Comparison of ENCODE assay signal across 9 mouse cellular contexts in genomic region chr14:105921217-105921695, GRCm38 (mm10). TPM values are rescaled to one million over a fixed set of nuclear protein-coding genes. Genes with fewer than 3 reads are reported as not detected.
DNase-seq lines count a peak whose midpoint lies in the region; ATAC-seq lines count a peak whose summit lies in the region.
"Had no signal": no experiment of that assay in that cellular context is flagged by ENCODE, and none has a peak within 500 bp of the region (broad histone marks: within the 10 kb centered on the region; RNA-seq: fewer than 3 reads in every experiment).

No protein-coding gene starts in this region.

- H3K4me2 ChIP-seq in lung, embryonic 15.5 days: peak overlapping the region; percentile 32
- H3K4me2 ChIP-seq in forebrain, embryonic 13.5 days: peak overlapping the region; percentile 57
- H3K4me2 ChIP-seq in limb, embryonic 12.5 days: peak overlapping the region; percentile 50
- peak overlapping the region; percentile 42 for H3K4me2 ChIP-seq in neural tube, embryonic 15.5 days

- no peaks in the 10 kb centered on the region for H3K27me3 ChIP-seq in lung, embryonic 15.5 days
- H3K27me3 ChIP-seq in forebrain, embryonic 13.5 days: 0 out of 2 replicates have a peak, but pooled peaks cover 5% of the 10 kb centered on the region
- no peaks in the 10 kb centered on the region for H3K27me3 ChIP-seq in limb, embryonic 12.5 days
- 0 out of 2 replicates have a peak, but pooled peaks cover 5% of the 10 kb centered on the region for H3K27me3 ChIP-seq in neural tube, embryonic 15.5 days (replicated peaks)
- H3K27me3 ChIP-seq: Patski had no signal

- H3K36me3 ChIP-seq in lung, embryonic 15.5 days: no peaks in the 10 kb centered on the region
- H3K36me3 ChIP-seq in forebrain, embryonic 13.5 days (ENCODE audit: poor library complexity, severe bottlenecking): no peaks in the 10 kb centered on the region
- no peaks in the 10 kb centered on the region for H3K36me3 ChIP-seq in limb, embryonic 12.5 days
- H3K36me3 ChIP-seq in neural tube, embryonic 15.5 days: no peaks in the 10 kb centered on the region

- peak; percentile 36; the same call in 1 of the 2 replicates for ATAC-seq in lung, embryonic 15.5 days (ENCODE audit: borderline replicate concordance, extremely low read depth, low FRiP score, low TSS enrichment)
- ATAC-seq in forebrain, embryonic 13.5 days: no peak
- no peak for ATAC-seq in limb, embryonic 12.5 days (ENCODE audit: insufficient number of reproducible peaks, insufficient read depth, low FRiP score, low TSS enrichment, low read depth)
- ATAC-seq in neural tube, embryonic 15.5 days (ENCODE audit: low FRiP score): no peak
- ATAC-seq: Patski had no signal

- intact Hi-C loops in gastrocnemius, postnatal 14 days (cut with DNase I; ENCODE audit: low total_unique reads): no loop called here

- H3K4me1 ChIP-seq in lung, embryonic 15.5 days: peaks cover 27% of the 10 kb centered on the region
- peaks cover 13% of the 10 kb centered on the region for H3K4me1 ChIP-seq in forebrain, embryonic 13.5 days
- peaks cover 12% of the 10 kb centered on the region for H3K4me1 ChIP-seq in limb, embryonic 12.5 days (replicated peaks)
- H3K4me1 ChIP-seq in neural tube, embryonic 15.5 days: peaks cover 18% of the 10 kb centered on the region

- 6% methylated on average over 8 of the region's 8 CpGs for WGBS in lung, embryonic 15.5 days
- 6% methylated on average over 8 of the region's 8 CpGs for WGBS in forebrain, embryonic 13.5 days
- 4% methylated on average over 8 of the region's 8 CpGs for WGBS in limb, embryonic 12.5 days
- 7% methylated on average over 8 of the region's 8 CpGs for WGBS in neural tube, embryonic 15.5 days

- no peak for DNase-seq in lung, postnatal 14 days
- no peak for DNase-seq in gastrocnemius, postnatal 14 days
- DNase-seq in spleen, postnatal 36 days (ENCODE audit: low spot score in 2 of 2): no peak

- H3K4me3 ChIP-seq in lung, embryonic 15.5 days: no peak overlapping the region
- H3K4me3 ChIP-seq in forebrain, embryonic 13.5 days: 0 out of 2 replicates have a peak overlapping the region, but pooled peaks have one; percentile 21
- H3K4me3 ChIP-seq in limb, embryonic 12.5 days (replicated peaks): peak overlapping the region; percentile 23; the same call in 1 of the 2 replicates
- no peak overlapping the region for H3K4me3 ChIP-seq in neural tube, embryonic 15.5 days (replicated peaks)
- H3K4me3 ChIP-seq: left cerebral cortex, adult 2 months had no signal

- H3K9ac ChIP-seq in lung, embryonic 15.5 days: no peak overlapping the region
- no peak overlapping the region; the same call in 1 of the 2 replicates for H3K9ac ChIP-seq in forebrain, embryonic 13.5 days
- H3K9ac ChIP-seq in limb, embryonic 12.5 days (replicated peaks): no peak overlapping the region
- H3K9ac ChIP-seq in neural tube, embryonic 15.5 days (replicated peaks): no peak overlapping the region

- peak overlapping the region; percentile 42 for H3K27ac ChIP-seq in lung, embryonic 15.5 days
- H3K27ac ChIP-seq in forebrain, embryonic 13.5 days: no peak overlapping the region
- peak overlapping the region; percentile 78 for H3K27ac ChIP-seq in limb, embryonic 12.5 days
- H3K27ac ChIP-seq in neural tube, embryonic 15.5 days (replicated peaks): no peak overlapping the region
- H3K27ac ChIP-seq: left cerebral cortex, adult 2 months had no signal

- no peaks in the 10 kb centered on the region for H3K9me3 ChIP-seq in lung, embryonic 15.5 days
- H3K9me3 ChIP-seq in forebrain, embryonic 13.5 days (replicated peaks): no peaks in the 10 kb centered on the region
- no peaks in the 10 kb centered on the region for H3K9me3 ChIP-seq in limb, embryonic 12.5 days
- H3K9me3 ChIP-seq in neural tube, embryonic 15.5 days (replicated peaks): no peaks in the 10 kb centered on the region

RNA-seq across cellular contexts. Expression of gene Spry2, which starts 24.6 kb away (rescaled TPM):
- 43.9 and 47.4 TPM in 2 replicates for polyA plus RNA-seq in lung, embryonic 15.5 days (2015; fragmentation: Nextera tagmentation; extraction: Ambion mirVana)
- polyA plus RNA-seq in forebrain, embryonic 13.5 days (2015; fragmentation: Nextera tagmentation; extraction: Ambion mirVana): 21.4 and 27.4 TPM in 2 replicates
- 61.0 and 80.3 TPM in 2 replicates for polyA plus RNA-seq in limb, embryonic 12.5 days (2016; fragmentation: Nextera tagmentation; extraction: Ambion mirVana)
- polyA plus RNA-seq in neural tube, embryonic 15.5 days (2015; fragmentation: Nextera tagmentation; extraction: Ambion mirVana): 34.5 and 38.6 TPM in 2 replicates
- total RNA-seq in gastrocnemius, postnatal 14 days (2021): 10 to 100 TPM; 25.0 to 31.8 TPM

Comparison
In these comparisons a context has a peak if more than half of its experiments do, and no peak if none do; other contexts are left out.
1. H3K27ac ChIP-seq: peak in lung, embryonic 15.5 days (single experiment) and limb, embryonic 12.5 days (single experiment); none in forebrain, embryonic 13.5 days (single experiment) and neural tube, embryonic 15.5 days (single experiment).
2. H3K4me3 ChIP-seq: peak in forebrain, embryonic 13.5 days (single experiment) and limb, embryonic 12.5 days (single experiment); none in lung, embryonic 15.5 days (single experiment) and neural tube, embryonic 15.5 days (single experiment).
3. Peak in every context shown above with its lines, with median percentiles within 50 percentile points of each other: H3K4me2 ChIP-seq.